Mouse (Mus musculus) kidney, adult 18-20 months (tissue): ENCODE results near the gene Haus7.

Experiments
- DNase-seq: peaks from one replicate; pipeline ENCODE4 v3.0.0; 2021

Haus7 gene

GRCm38 (mm10) chrX:73458877-73459392 lies at the start of gene Haus7:
Gene Haus7, minus strand, starts transcription at chrX:73459044.
- DNase-seq = peak; percentile 87

GRCm38 (mm10) chrX:73506577-73506976 lies 47.7 kb upstream of the Haus7 start:
- no peak for DNase-seq

GRCm38 (mm10) chrX:73505130-73505735 lies 46.4 kb upstream of the Haus7 start:
- no peak for DNase-seq

GRCm38 (mm10) chrX:73496746-73497145 lies 37.9 kb upstream of the Haus7 start:
- DNase-seq = no peak

GRCm38 (mm10) chrX:73493567-73493966 lies 34.7 kb upstream of the Haus7 start:
- DNase-seq = peak; percentile 40

GRCm38 (mm10) chrX:73490804-73491203 lies 32.0 kb upstream of the Haus7 start:
- DNase-seq = no peak

GRCm38 (mm10) chrX:73490186-73490585 lies 31.3 kb upstream of the Haus7 start:
- no peak for DNase-seq

- DNase-seq = no peak
Observed at GRCm38 (mm10) chrX:73486920-73487319, 28.1 kb upstream of the Haus7 start.

- DNase-seq = no peak
Observed at GRCm38 (mm10) chrX:73484870-73485269, 26.0 kb upstream of the Haus7 start.

GRCm38 (mm10) chrX:73484076-73484475 lies 25.2 kb upstream of the Haus7 start:
- no peak for DNase-seq

- DNase-seq = no peak
Observed at GRCm38 (mm10) chrX:73483484-73483810, 24.6 kb upstream of the Haus7 start, which contains the start of gene Bgn. Gene Bgn, plus strand, starts transcription at chrX:73483602.

- no peak for DNase-seq
Observed at GRCm38 (mm10) chrX:73482643-73483483, 24.0 kb upstream of the Haus7 start.

GRCm38 (mm10) chrX:73480334-73480733 lies 21.5 kb upstream of the Haus7 start:
- peak; percentile 24 for DNase-seq

- no peak for DNase-seq
Observed at GRCm38 (mm10) chrX:73479656-73480055, 20.8 kb upstream of the Haus7 start.

- DNase-seq = no peak
Observed at GRCm38 (mm10) chrX:73477500-73477899, 18.7 kb upstream of the Haus7 start.

GRCm38 (mm10) chrX:73476621-73477020 lies 17.8 kb upstream of the Haus7 start:
- DNase-seq = peak; percentile 53

- DNase-seq = no peak
Observed at GRCm38 (mm10) chrX:73475658-73476256, 16.9 kb upstream of the Haus7 start.

- DNase-seq = no peak
Observed at GRCm38 (mm10) chrX:73474340-73475165, 15.7 kb upstream of the Haus7 start.

GRCm38 (mm10) chrX:73471764-73472163 lies 12.9 kb upstream of the Haus7 start:
- no peak for DNase-seq

- DNase-seq = no peak
Observed at GRCm38 (mm10) chrX:73468752-73469151, 9.9 kb upstream of the Haus7 start.

GRCm38 (mm10) chrX:73468330-73468729 lies 9.5 kb upstream of the Haus7 start:
- DNase-seq = no peak

GRCm38 (mm10) chrX:73467446-73468241 lies 8.8 kb upstream of the Haus7 start:
- DNase-seq = no peak
